Mouse (Mus musculus) kidney, adult 18-20 months (tissue): ENCODE measurements around the gene Vmn2r63.
"Not testable (repeated sequence)": the region's sequence is repeated elsewhere in the genome, so short reads cannot be mapped to it uniquely, and the experiment has no call there.

ENCODE experiments used
- DNase-seq: peaks from one replicate; pipeline ENCODE4 v3.0.0; 2021

Gene Vmn2r63

DNA sequence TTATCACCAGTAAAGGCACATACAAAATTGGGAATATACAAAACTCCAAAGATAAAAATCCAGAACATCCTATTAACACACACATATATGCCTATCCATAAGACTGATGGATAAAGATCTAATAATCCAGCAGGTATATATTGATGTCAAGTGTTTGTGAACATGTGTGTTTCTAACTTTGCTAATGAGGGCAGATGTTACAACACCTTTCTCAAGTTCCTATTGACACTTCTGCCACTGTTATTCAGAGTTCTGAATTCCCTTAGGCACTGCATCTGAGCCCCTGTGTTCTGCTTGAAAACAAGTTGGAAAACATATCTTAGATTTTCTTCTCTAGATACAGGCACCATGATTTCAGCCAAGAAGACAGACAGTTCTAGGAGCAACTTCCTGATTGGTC is at the start of gene Vmn2r63:
Vmn2r63 (minus strand) TSS at position 101 of the 400 bp plus-strand sequence.
- DNase-seq: not testable (repeated sequence)

DNA sequence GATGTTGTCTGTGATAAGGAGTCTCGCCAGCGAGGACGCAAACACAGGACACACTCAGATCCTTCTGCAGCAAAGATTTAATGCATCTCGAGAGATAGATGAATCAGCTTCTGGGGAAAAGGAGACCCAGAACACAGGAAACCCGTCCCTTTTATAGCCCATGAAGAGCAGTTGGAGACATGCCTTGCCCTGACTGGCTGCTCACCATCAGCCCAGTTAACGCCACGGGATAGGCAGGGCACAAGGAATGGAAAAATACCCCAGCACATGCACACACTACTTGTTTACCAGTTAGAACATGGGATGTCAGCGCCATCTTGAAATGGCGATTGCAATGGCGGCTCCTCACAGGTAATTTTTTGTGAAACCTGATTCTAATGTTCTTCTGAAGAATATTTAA is 47.1 kb upstream of the Vmn2r63 start:
- DNase-seq: no peak

DNA sequence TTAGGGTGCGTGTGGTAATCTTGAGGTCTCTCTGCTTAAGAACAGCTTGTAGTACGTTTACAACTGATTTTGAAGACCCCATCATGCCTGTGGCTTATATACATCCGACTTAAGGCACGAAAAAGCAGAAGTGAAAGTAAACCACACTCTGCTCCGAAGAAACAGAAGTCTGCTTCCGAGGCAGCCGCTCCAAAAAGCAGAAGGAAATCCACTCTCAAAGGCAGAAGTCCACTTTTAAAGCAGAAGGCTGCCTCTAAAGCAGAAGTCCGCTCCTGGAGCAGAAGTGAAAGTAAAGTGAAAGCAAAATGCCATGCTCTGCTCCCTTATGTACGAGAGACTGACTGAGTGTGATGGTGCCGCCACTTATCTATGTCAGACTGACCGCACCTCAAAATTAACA is 46.5 kb upstream of the Vmn2r63 start:
- no peak for DNase-seq

DNA sequence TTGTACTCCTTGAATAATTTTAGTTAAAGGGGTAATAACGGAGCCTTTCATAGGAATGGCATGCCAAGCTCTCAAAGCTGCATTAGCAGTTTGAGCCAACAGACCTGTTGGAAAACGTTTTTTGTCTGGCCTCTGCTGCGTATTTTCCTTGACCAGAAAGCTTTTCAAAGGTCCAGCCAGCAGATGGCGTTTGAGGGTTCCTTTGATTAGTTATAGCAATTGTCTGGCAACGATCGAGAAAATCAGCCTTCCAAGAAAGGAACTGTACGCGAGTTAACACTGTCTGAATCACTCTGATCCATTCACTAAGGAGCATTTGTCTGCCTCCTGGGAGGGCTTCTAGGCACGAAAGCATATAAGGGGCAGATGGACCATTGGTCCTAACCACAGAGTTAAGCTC is 31.6 kb upstream of the Vmn2r63 start:
- DNase-seq: no peak

DNA sequence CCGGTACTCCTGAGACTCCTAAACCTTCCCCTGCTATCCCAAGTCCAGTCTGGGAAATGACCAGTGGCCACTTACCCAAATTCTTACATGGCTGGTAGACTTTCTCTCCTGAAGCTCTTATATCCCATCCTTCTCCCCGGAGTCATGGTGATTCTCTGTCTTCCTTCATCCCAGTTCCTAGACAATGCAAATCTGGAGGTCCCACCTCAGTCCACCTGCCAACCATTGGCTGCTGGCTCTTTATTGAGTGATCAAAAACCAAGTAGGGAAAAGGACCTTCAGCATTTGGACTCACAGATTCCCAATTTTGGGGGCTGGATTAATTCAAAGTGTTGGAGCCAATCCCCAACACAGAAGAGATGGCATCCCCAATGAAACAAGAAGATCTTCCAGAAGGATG is 35.6 kb downstream of the Vmn2r63 start:
- not testable (repeated sequence) for DNase-seq

DNA sequence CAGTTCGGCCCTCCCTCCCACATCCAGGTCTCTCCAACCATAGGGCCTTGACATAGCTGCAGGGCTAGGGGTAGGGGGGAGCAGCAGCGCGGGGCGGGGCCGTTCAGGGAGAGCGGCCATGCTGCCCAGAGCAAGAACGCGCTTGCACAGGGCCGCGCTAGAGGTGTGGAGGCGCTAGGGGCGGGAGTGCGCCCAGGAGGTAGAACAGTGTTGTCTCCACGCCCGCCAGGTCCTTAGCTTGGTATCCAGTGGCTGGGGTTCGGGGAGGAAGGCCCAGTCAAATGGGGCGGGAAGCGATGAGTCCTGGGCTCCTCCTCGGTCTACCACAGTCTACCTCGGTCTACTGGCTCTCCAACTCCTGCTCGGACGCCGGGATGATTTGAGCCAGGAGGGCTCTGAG is 55.5 kb downstream of the Vmn2r63 start:
- DNase-seq: no peak

DNA sequence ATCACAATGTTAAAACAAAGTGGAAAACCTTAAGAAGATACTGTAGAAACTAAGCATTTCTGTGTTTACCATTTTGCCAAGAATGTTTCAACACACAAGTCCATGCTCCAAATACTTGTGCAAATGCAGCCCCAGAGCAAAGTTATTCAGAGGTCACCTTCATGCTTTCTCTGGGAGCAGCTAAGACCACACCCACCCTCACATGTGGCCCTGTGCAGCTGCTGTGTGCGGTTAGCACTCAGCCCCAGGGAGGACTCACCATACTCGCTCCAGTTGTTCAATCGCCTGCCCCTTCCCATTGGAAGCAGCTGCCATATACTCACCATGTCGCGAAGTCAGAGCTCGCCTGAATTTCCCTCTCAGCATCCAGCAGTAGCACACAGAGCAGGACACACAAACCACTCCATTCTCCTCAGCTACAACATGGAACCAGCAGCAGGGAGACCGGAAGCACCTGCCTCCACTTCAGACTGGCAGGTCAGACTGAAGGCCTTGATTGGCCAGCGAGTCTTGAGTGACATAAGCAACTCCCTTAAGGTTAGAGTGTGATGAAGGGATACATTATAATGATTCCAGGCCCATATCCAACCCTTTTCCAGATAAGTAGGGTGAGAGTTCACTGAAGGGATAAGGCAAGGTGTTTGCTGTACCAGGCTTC is 66.7 kb downstream of the Vmn2r63 start, which contains the start of gene Gm2381:
Gm2381 (minus strand) TSS at position 434 of the 658 bp plus-strand sequence.
- DNase-seq: not testable (repeated sequence)
